Mouse (Mus musculus) cerebellum, adult 2 months (tissue): ENCODE measurements around the gene Galns. TPM values are rescaled to one million over a fixed set of nuclear protein-coding genes. Genes with fewer than 3 reads are reported as not detected.

ENCODE experiments used
- DNase-seq, 2 experiments: peaks; one replicate each; pipeline ENCODE4 v3.0.0; 2021
- H3K27ac ChIP-seq: fragments of 200-500 bp; 2 replicates; pipeline ENCODE4 v1.5.1; 2012; ENCODE audit warnings: low read length, control low read depth, inconsistent platforms; ENCODE audit not compliant: insufficient read depth
- H3K27me3 ChIP-seq: fragments of 200-500 bp; 2 replicates; pipeline ENCODE4 v1.6.1; 2012; ENCODE audit warnings: inconsistent platforms, mild to moderate bottlenecking, low read length, moderate library complexity; ENCODE audit not compliant: control insufficient read depth, insufficient read depth
- H3K4me1 ChIP-seq: fragments of 200-500 bp; 2 replicates; pipeline ENCODE4 v1.6.1; 2011; ENCODE audit warnings: low read length; ENCODE audit not compliant: control insufficient read depth, insufficient read depth
- H3K4me3 ChIP-seq: fragments of 200-500 bp; replicated peaks from 2 replicates; pipeline ENCODE3; 2011; ENCODE audit warnings: mild to moderate bottlenecking, low read depth, low read length, control low read depth; ENCODE audit not compliant: insufficient read depth
- CTCF ChIP-seq: fragments of 200-500 bp; IDR thresholded peaks from 2 replicates; pipeline ENCODE4 v1.5.1; 2011; ENCODE audit warnings: low read depth, mild to moderate bottlenecking, control low read depth, low read length, moderate library complexity, borderline replicate concordance; ENCODE audit not compliant: insufficient read depth
- POLR2A ChIP-seq: fragments of 200-500 bp; IDR thresholded peaks from 2 replicates; pipeline ENCODE4 v1.6.1; 2011; ENCODE audit warnings: low read length, control low read depth, borderline replicate concordance; ENCODE audit not compliant: insufficient read depth
- WGBS: fragments of 180-500 bp; shearing (Covaris S2); methylation state at CpG from one replicate; pipeline ENCODE4 v1.1.7; 2018; 5-methylcytosine and 5-hydroxymethylcytosine counted together
- polyA plus RNA-seq: library from polyadenylated mRNA; depleted of rRNA; stranded (reverse); fragments of >200 nt; gene quantifications from 2 replicates; pipeline ENCODE4 v1.2.3, GENCODE M21; 2012

Gene Galns
- polyA plus RNA-seq, 1 experiment, result 8.7 TPM

DNA sequence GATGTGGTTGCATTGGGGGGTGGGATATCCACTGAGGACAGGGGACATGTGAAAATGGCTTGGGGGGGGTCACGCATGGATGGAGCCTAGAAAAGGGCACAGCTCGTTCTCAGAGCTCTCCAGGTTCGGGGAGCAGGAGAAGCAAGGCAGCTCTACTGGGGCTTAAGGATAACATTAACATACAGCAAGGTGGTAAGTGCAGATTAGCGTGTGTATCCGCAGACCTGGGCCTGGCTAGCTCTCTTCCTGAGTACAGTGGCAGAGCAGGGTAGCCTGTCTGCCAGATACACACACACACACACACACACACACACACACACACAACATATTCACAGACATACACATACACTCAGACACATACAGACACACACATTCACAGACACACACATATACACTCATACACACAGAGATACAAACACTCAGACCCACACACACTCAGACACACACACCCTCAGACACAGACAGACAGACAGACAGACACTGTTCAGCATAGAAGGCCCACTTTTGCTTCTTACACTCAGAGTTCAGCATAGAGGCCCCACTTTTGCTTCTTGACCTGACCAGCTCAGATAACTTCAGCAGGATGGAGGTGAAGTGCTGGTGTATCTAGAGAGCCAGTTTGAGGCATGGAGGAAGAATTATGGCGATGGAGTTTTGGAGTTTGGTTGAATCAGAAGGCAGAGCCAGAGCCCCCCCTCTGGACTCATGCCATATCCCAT, 7.6 kb upstream of the Galns start:
- WGBS, result 71% methylated on average over 6 of the region's 6 CpGs
- no peak for DNase-seq
- no peaks in the 10 kb centered on the region for H3K27me3 ChIP-seq
- H3K4me1 ChIP-seq, result peaks cover 4% of the 10 kb centered on the region; the same call in 1 of the 2 replicates
- TF ChIP-seq CTCF (no peak), POLR2A (no peak)
- H3K4me3 ChIP-seq, result no peak overlapping the region
- H3K27ac ChIP-seq, result no peak overlapping the region

DNA sequence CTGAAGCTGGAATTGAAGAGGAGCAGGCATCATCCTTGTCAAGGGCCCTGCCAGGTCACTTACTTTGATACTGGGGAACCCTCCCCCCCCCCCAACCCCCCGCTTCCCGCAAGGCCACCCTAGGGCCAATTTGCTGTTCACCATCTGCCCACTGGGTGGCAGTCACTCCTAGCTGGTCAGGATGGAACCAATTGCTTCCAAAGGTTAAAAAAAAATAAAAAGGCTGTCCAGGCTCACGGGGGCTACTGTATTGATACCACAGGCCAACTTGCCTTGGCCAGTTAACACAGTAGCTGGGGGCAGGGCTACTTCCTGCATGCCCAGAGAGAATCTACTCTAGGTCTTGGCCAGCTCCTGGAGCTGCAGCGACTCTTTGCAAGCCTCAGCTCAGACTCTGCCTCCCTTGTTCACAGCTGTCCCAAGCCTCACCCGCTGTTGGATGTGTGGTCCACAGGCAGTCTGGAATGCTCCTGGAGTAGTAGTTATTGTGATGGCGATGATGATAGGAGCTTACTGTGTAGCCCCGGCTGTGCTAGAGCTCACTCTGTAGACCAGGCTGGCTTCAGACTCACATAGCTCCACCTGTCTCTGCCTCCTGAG, 6.8 kb upstream of the Galns start:
- H3K4me3 ChIP-seq, result no peak overlapping the region
- no peak overlapping the region for H3K27ac ChIP-seq
- no peaks in the 10 kb centered on the region for H3K27me3 ChIP-seq
- H3K4me1 ChIP-seq, result peaks cover 4% of the 10 kb centered on the region; the same call in 1 of the 2 replicates
- WGBS, result 9% methylated on average over 5 of the region's 7 CpGs
- DNase-seq, result peak; percentile 79 to 90
- no peak for TF ChIP-seq POLR2A
- peak; percentile 78 for TF ChIP-seq CTCF

DNA sequence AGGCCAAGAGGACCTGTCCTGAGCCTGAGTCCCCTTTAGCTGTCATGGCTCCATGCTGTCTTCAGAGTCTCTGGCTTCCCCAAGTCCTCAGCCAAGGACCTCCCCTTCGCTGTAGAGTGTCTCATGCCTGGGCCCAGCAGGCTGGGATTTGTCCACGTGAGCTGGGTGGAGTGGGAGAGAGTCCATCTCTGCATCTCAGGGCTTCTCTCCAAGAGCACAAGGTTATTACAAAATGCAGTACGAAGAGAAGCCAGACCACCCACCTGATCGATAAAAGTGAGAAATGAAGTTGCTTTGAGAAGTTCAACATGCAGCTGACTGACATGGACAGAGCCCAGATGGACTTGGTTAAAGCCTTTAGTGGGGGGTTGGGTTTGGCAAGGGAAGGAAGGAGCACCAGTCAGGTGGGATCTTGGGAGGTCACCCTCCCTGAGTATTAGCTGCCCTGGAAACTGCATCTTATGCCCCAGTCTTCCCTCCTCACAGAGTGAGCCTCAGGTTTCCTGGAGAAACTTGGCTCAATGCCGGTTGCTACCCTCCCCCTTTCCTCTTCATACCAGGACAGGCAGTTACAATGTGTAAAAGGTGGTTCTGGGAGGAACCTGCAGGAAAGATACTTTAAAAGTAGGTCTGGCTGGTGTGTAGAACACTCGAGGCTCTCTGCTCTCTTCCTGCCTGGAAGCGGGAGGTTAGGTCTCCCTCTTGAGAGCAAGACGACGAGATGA, 5.1 kb upstream of the Galns start:
- Histone ChIP-seq H3K4me1 (peaks cover 10% of the 10 kb centered on the region), H3K27me3 (no peaks in the 10 kb centered on the region), H3K4me3 (no peak overlapping the region), H3K27ac (no peak overlapping the region)
- no peak for DNase-seq
- 54% methylated on average over 9 of the region's 9 CpGs for WGBS
- TF ChIP-seq CTCF (no peak), POLR2A (no peak)

DNA sequence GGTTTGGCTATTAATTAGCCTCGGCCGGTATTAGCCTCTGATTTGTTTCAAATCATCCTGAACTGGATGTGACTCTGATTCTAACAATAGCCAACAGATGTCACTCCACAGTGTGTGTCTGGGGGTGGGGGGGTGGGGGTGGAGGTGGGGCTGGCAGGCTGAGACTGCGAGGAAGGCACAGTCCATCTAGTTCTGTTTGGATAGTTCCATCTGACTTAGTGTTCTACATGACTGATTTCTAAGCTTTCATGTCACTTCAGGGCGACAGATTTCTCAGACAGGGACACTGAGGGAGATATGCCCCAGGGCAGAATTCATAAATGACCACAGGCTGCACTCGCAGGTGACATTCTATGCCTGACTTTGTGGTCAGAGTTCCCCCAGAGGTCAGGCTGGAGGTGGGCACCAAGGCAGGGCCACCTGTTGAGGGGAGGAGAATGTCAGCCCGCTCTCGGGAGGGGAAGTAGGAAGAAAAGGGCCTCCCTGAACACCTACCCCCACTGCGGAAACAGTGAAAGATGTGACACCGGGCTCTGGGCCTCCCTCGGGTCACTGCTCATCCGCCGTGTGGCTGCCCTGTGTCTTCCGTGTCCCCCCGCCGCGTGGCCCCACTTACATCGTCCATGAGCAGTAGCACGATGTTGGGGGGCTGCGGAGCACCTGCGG, 518 bp downstream of the Galns start:
- Histone ChIP-seq H3K4me1 (peaks cover 6% of the 10 kb centered on the region; the same call in 1 of the 2 replicates), H3K4me3 (peak overlapping the region; percentile 82), H3K27me3 (no peaks in the 10 kb centered on the region), H3K27ac (peak overlapping the region; percentile 76)
- no peak for DNase-seq
- 2% methylated on average over 20 of the region's 20 CpGs for whole genome bisulfite sequencing
- no peak for TF ChIP-seq POLR2A
- TF ChIP-seq CTCF, result no peak

DNA sequence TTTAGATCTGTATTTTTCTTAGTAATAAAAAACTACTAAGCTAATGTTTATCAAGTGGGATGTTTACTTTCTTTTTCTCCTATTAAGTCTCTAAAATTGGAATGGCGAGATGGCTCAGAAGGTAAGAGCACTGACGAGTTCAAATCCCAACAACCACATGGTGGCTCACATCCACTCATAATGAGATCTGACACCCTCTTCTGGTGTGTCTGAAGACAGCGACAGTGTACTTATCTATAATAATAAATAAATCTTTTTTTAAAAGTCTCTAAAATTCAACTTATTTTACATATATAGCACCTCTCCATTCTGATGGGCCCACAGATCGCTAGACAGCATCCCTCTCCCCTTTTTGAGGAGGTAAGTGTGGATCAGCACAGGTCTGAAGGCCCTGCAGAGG, 1.1 kb downstream of the Galns start:
- H3K27ac ChIP-seq, result no peak overlapping the region
- peak overlapping the region; percentile 36 for H3K4me3 ChIP-seq
- H3K27me3 ChIP-seq, result no peaks in the 10 kb centered on the region
- peaks cover 6% of the 10 kb centered on the region; the same call in 1 of the 2 replicates for H3K4me1 ChIP-seq
- DNase-seq, result no peak
- TF ChIP-seq POLR2A, result no peak
- no peak for TF ChIP-seq CTCF
- 48% methylated on average over 4 of the region's 4 CpGs for WGBS

DNA sequence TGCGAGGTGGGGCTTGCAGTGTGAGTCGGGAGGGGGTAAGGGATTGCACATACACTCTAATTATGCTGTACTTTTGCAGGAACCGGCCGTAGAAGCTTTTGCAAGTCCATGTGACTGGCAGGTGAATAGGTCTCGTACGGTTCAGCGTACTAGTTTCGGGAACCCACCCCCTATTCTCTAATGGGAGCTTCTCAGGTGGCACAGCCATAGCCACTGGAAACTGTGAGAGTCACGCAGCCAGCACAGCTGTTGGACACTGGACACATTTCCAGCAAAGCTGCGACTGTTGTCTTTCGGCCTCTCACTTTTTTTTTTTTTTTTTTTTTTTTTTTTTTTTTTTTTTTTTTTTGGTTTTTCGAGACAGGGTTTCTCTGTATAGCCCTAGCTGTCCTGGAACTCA, 4.5 kb downstream of the Galns start:
- Histone ChIP-seq H3K27me3 (no peaks in the 10 kb centered on the region), H3K4me1 (no peaks in the 10 kb centered on the region), H3K27ac (no peak overlapping the region), H3K4me3 (no peak overlapping the region)
- no peak for DNase-seq
- 91% methylated on average over 11 of the region's 12 CpGs for WGBS
- TF ChIP-seq CTCF (no peak), POLR2A (no peak)

DNA sequence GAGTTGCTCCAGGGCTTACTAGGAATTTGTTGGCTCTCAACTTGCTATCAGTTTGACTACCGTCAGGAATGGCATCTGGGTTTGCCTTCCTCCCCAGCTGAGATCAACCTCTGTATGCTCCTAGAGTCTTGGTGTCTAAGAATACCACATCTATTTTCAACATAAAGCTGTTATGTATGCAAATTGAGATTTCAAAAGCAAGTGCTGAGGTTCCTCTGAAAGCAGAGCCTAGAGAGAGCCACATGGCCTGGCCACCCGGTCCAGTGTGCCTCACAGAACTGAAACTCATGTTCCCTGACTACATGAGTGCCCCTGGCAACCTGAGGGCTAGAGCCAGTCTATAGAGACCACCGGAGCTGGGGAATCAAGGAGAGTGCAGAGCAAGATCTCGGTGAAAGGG, 5.9 kb downstream of the Galns start:
- TF ChIP-seq CTCF, result no peak
- TF ChIP-seq POLR2A, result no peak
- no peaks in the 10 kb centered on the region for H3K27me3 ChIP-seq
- H3K4me3 ChIP-seq, result no peak overlapping the region
- 78% methylated on average over 4 of the region's 4 CpGs for WGBS
- H3K4me1 ChIP-seq, result no peaks in the 10 kb centered on the region
- no peak overlapping the region for H3K27ac ChIP-seq
- DNase-seq, result no peak
